Comparison of ENCODE assay signal across 13 mouse cellular contexts in the genomic region with DNA sequence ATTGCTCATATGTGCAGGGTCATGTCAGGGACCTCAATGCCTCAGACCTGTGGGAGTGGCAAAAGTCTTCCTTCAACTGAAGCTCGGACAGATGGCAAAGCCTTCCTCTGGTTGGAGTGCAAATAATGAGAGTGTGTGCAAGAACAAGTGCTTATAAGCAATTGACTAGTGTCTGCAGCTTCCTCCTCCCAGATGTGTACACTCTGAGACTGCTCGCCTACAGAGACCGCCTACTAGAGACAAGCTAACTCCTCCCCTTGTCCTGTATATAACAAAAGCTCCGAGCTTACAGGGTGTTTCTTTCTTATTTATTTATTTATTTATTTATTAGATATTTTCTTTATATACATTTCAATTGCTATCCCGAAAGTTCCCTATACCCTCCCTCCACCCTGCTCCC.
"Had no signal": no experiment of that assay in that cellular context is flagged by ENCODE, and none has a peak within 500 bp of the region (broad histone marks: within the 10 kb centered on the region; RNA-seq: fewer than 3 reads in every experiment).

No protein-coding gene starts in this region.

- DNase-seq: gastrocnemius, adult 2 months; gastrocnemius, postnatal 10 days; gastrocnemius, postnatal 25 days; heart, adult 18-20 months; heart, postnatal 10 days; heart, postnatal 4 days; kidney, adult 11 months; kidney, adult 2 months; kidney, adult 9 months; kidney, postnatal 14 days; kidney, postnatal 36 days; liver; liver, embryonic 13.5 days had no signal
